Mouse (Mus musculus): Measurements from ENCODE around the gene Cwc27.

Cwc27 gene

GRCm38 (mm10) chr13:104816635-104817571, at the start of gene Cwc27:
Gene Cwc27, minus strand, starts transcription at chr13:104817142.
- peak; percentile 90 for DNase-seq (ENCODE audit: low read depth, low spot score)

- no peak for DNase-seq (ENCODE audit: low read depth, low spot score)
Observed at GRCm38 (mm10) chr13:104866726-104867125, 49.8 kb upstream of the Cwc27 start.

GRCm38 (mm10) chr13:104863127-104863979, 46.4 kb upstream of the Cwc27 start, which contains the start of gene Shisal2b:
Gene Shisal2b, minus strand, starts transcription at chr13:104863893.
- DNase-seq (ENCODE audit: low read depth, low spot score) = no peak

- DNase-seq (ENCODE audit: low read depth, low spot score) = no peak
Observed at GRCm38 (mm10) chr13:104853645-104854044, 36.7 kb upstream of the Cwc27 start.

GRCm38 (mm10) chr13:104843295-104844089, 26.6 kb upstream of the Cwc27 start:
- DNase-seq (ENCODE audit: low read depth, low spot score) = no peak

GRCm38 (mm10) chr13:104841937-104842336, 25.0 kb upstream of the Cwc27 start:
- DNase-seq (ENCODE audit: low read depth, low spot score) = no peak

GRCm38 (mm10) chr13:104837628-104838027, 20.7 kb upstream of the Cwc27 start:
- no peak for DNase-seq (ENCODE audit: low read depth, low spot score)

- DNase-seq (ENCODE audit: low read depth, low spot score) = no peak
Observed at GRCm38 (mm10) chr13:104832811-104833210, 15.9 kb upstream of the Cwc27 start.

- no peak for DNase-seq (ENCODE audit: low read depth, low spot score)
Observed at GRCm38 (mm10) chr13:104825470-104825869, 8.5 kb upstream of the Cwc27 start.

GRCm38 (mm10) chr13:104822411-104822838, 5.5 kb upstream of the Cwc27 start:
- DNase-seq (ENCODE audit: low read depth, low spot score) = peak; percentile 27

GRCm38 (mm10) chr13:104821908-104822307, 5.0 kb upstream of the Cwc27 start:
- no peak for DNase-seq (ENCODE audit: low read depth, low spot score)

- DNase-seq (ENCODE audit: low read depth, low spot score) = no peak
Observed at GRCm38 (mm10) chr13:104821192-104821591, 4.2 kb upstream of the Cwc27 start.

- DNase-seq (ENCODE audit: low read depth, low spot score) = no peak
Observed at GRCm38 (mm10) chr13:104817696-104818095, 754 bp upstream of the Cwc27 start.

- DNase-seq (ENCODE audit: low read depth, low spot score) = peak; percentile 70
Observed at GRCm38 (mm10) chr13:104816270-104816634, 690 bp downstream of the Cwc27 start.

GRCm38 (mm10) chr13:104805681-104806080, 11.3 kb downstream of the Cwc27 start:
- DNase-seq (ENCODE audit: low read depth, low spot score) = peak; percentile 75

GRCm38 (mm10) chr13:104799566-104800182, 17.3 kb downstream of the Cwc27 start:
- no peak for DNase-seq (ENCODE audit: low read depth, low spot score)

GRCm38 (mm10) chr13:104799067-104799466, 17.9 kb downstream of the Cwc27 start:
- DNase-seq (ENCODE audit: low read depth, low spot score) = no peak

- DNase-seq (ENCODE audit: low read depth, low spot score) = no peak
Observed at GRCm38 (mm10) chr13:104794421-104794820, 22.5 kb downstream of the Cwc27 start.

- DNase-seq (ENCODE audit: low read depth, low spot score) = no peak
Observed at GRCm38 (mm10) chr13:104792184-104792583, 24.8 kb downstream of the Cwc27 start, which contains the start of gene Srek1ip1. Gene Srek1ip1, plus strand, starts transcription at chr13:104792484.

- peak; percentile 54 for DNase-seq (ENCODE audit: low read depth, low spot score)
Observed at GRCm38 (mm10) chr13:104789663-104790062, 27.3 kb downstream of the Cwc27 start.

GRCm38 (mm10) chr13:104787260-104787659, 29.7 kb downstream of the Cwc27 start:
- DNase-seq (ENCODE audit: low read depth, low spot score) = no peak
